Mouse (Mus musculus) megakaryocyte, embryonic 14.5 days (primary cell): Measurements from ENCODE around the gene Slc35g2.

Experiments
- FLI1 ChIP-seq: IDR thresholded peaks from 2 replicates; pipeline ENCODE4 v1.6.1; 2012; ENCODE audit warnings: low read length, inconsistent platforms, mixed read lengths
- GATA1 ChIP-seq: IDR thresholded peaks from 3 replicates; pipeline ENCODE4 v1.6.1; 2012; ENCODE audit warnings: mixed read lengths, low read length, inconsistent platforms, borderline replicate concordance

- TF ChIP-seq GATA1: no peak
- TF ChIP-seq FLI1: no peak
Observed at GRCm38 (mm10) chr9:100525225-100525624, 45.7 kb downstream of the Slc35g2 start.
